Mouse (Mus musculus) left cerebral cortex, adult 18-20 months (tissue): ENCODE measurements around the gene Zfx. TPM values are rescaled to one million over a fixed set of nuclear protein-coding genes. Genes with fewer than 3 reads are reported as not detected.

ENCODE experiments used
- DNase-seq, 2 experiments: peaks; one replicate each; pipeline ENCODE4 v3.0.0; 2021 to 2022; ENCODE audit warnings: low spot score in 2 of 2, mixed read lengths in 1 of 2
- long read RNA-seq, 2 experiments: library from polyadenylated mRNA; stranded (forward); transcript quantifications; one replicate each; pipeline ENCODE4 v2.0.0; 2021
- total RNA-seq, 2 experiments: library from RNA; stranded (reverse); gene quantifications; 2 replicates each; pipeline ENCODE4 v1.2.3; 2021

Gene Zfx
- total RNA-seq: 10 to 100 TPM; 40.3 to 43.1 TPM
- long read RNA-seq, experiment 1, full-length matches to known transcripts: 2 of 3 reads
- long read RNA-seq, experiment 1, partial matches to known transcripts: 1 of 3 reads
- long read RNA-seq, experiment 1, other reads (novel, unspliced or antisense): 0 of 3 reads
- long read RNA-seq, experiment 2, full-length matches to known transcripts: 1 of 3 reads
- long read RNA-seq, experiment 2, partial matches to known transcripts: 1 of 3 reads
- long read RNA-seq, experiment 2, other reads (novel, unspliced or antisense): 1 of 3 reads

DNA sequence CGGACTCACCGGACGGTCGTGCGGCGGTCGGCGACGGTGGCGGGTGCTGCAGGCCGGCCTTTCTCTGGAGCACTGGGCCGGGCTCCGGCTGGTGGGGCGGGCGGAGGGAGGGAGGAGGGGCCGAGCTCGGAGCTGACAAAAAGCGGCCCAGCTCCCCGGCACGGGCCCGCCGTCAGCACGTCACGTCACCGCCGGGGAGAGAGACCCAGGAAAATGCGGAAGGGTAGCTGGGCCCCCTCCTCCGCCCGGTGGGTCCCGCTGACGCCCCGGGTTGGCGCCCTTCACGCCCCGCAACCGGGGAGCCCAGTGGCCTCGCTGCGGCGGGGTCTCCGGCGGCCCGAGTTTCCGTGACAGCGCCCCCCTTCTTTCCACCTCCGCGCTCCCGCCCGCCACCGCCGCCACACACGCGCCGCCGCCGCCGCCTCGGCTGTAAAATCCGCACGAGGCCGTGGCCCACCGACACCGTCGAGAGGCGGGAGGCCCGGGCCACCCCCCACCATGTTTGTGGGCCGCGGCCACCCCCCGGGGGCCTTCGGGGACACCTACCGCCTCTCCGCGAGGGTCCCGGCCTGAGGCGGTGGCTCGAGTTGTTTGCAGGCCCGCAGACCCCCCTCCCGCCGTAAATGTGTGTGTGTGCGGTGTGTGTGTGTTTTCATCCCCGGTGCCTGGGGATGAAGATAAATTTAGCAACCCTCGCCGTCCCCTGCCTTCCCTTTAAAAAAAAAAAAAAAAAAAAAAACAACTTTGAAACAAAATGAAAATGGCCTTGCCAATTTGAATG lies at the start of gene Zfx:
Zfx (minus strand) TSS at position 644 of the 781 bp plus-strand sequence.
- DNase-seq: peak; percentile 35 to 47

DNA sequence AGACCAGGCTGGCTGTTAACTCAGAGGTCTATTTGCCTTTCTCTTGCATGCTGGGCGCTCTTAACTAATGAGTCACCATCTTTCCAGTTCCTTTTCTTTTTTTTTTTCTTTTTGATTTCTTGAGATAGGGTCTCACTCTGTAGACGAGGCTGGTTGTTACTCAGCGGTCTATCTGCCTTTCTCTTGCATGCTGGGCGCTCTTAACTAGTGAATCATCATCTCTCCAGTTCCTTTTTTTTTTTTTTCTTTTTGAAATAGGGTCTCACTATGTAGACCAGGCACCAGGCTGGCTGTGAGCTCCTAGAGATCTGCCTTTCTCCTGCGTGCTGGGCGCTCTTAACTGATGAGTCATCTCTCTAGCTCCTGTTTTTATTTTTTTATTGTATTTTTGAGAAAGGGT lies 45.8 kb upstream of the Zfx start:
- no peak for DNase-seq

DNA sequence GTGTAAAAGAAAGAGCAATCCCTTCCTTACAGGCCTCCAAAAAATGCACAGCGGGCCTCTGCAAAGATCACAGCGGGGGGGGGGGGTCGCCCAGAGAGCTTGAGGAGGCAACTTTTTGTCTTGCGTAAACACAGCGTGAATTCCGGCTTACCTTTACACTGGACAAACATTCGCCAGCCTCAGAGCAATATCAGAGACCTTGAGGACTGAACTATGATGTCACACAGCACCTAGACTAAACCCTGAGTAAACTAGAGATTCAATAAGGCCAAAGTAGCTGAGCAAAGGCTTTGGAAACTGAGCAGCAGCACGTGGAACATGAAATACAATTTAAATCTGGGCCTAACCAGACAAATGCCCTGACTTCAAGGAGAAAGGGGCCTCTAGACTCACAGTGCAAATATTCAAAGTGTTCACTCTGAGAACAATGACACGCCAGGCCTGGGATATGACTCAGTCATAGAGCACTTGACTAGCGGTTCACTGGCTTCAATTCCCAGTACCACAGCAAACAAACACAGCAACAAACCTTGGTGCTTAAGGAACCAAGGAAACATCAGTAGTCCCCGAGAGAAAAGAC lies 28.8 kb upstream of the Zfx start:
- no peak for DNase-seq

DNA sequence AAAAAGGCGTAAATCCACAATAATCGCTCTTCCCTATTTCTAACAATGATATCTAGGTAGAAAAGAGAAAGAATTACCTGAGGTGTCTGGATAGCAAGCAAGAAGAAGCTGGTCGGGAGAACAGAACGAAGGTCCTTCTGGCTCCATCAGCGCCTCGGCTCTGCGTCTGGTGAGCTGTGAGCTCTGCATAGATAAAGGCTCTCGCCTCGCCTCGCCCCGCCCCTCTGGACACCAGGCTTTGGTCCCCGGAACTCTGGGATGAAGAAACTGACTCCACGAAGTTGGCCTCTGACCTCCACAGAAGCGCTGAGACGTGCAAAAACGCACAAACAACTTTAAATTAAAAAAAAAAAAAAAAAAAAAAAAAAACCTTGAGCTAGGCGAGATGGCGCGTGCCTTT lies 27.0 kb upstream of the Zfx start:
- no peak for DNase-seq

DNA sequence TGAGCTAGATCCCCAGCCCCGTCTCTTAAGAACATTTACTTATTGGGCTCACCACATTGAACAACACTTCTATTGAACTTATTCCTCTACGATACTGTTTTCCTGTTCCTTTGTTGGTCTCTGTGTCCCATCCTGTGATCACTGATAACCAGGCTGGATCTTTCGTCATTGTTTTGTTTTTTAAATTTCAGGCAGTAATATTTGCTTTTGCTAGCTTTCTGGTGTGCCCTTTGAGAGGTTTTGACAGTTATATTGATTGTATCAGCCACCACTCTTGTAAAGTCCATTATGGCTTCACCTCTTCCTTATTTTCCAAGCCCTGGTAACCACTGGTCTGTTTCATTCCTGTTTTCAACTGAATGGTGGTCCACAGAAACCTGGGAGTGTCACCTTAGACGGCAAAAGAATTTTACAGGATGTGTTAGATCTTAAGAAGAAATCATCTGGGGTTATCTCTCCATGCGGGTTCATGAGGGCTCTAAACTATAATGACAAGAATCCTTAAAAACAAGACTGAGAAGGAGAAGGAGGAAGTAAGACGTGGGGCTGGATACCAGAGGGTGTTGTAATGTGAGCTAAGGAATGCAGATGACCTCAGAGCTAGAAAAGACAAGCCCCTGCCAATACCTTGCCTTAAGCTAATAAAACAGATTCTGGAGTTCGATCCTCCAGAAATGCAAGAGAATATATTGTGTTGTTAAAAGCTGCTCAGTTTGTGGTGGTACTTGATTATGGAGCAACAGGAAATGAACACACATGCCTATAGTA lies 18.7 kb upstream of the Zfx start:
- DNase-seq: no peak

DNA sequence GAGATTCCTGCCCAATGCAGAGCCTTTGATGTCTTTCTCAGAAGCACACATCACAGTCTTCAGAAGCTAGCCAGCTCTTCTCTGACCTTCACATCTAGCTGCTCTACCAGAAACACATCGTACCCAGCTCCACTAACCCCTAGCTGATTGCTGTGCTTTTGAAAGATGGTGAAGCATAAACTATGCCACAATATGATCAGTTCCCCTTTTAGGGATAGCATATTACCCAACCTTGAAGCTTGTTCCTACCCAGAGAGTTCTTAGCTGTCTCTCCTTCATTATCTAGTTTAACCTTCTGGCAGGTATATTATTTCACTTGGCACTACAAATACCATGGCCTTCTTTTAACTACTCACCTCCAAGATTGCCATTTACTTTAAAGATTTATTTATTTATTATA lies 16.6 kb upstream of the Zfx start:
- no peak for DNase-seq

DNA sequence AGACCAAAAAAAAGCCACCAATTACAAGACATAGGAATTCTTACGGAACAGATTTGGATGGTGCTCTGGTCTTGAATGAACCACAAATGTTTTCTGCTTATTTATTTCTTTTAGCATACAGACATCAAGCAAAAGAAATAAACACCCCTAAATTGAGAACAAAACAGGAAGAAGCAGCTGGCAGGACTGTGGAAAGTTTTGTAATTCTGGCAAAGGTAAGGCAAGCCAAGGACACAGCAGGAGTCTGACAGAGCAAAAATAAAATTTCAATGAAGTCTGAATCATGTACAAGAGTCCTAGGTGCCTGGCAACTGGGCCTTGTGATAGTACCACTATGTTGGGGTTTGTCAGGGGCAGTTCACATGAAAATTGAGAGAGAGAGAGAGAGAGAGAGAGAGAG lies 14.8 kb upstream of the Zfx start:
- no peak for DNase-seq

DNA sequence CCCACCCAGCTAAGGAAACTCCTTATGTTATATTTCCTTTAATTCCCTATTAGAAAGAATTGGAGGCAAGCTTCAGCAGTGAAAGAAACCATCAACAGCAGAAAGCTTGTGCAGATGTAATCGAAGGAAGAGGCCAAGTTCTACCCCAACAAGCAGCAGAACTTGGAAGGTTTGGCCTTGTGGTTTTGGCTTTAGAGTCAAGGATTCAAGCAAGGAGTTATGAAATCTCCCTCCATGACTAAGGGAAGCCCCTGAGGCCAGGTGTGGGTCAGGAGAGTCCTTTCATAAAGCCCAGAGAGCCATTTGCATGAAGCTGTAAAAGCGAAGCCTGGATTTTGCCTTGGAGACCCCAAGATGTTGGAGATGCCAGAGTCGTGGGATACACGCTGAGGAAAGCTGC lies 11.6 kb upstream of the Zfx start:
- no peak for DNase-seq

DNA sequence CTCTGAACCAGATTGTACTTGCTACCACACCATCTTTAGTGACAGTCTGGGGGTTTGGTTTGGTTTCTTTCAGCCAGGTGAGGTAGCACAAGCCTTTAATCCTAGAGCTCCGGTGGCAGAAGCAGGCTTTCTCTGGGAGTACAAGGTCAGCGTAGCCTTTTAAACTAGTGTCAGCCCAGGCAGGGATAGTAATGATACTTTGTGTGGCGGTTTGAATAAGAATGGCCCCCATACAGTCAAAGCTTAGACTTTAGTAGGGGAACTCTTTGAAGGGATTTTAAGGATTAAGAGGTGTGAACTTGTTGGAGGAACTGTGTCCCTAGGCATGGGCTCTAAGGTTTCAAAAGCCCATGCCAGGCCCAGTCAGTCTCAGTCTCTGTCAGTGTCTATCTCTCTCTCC lies 10.0 kb upstream of the Zfx start:
- no peak for DNase-seq

DNA sequence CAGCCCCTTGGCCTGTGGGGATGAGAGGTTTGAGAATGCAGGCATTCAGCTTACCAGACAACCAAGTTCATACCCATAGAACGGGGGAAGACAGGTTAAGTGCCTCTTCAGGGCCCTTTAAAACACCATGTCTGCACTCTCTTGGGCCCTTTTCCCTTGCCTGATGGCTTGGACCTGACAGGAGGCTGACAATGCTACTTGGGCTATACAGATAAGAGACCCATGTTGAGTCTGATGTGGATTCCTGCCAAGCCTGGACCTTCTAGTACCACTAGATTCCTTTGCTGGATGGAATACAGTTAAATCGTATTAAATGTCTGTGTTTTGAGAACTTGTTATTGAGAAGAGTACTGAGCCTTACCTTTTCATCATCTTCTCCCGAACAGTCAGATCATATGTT lies 8.7 kb upstream of the Zfx start:
- DNase-seq: no peak

DNA sequence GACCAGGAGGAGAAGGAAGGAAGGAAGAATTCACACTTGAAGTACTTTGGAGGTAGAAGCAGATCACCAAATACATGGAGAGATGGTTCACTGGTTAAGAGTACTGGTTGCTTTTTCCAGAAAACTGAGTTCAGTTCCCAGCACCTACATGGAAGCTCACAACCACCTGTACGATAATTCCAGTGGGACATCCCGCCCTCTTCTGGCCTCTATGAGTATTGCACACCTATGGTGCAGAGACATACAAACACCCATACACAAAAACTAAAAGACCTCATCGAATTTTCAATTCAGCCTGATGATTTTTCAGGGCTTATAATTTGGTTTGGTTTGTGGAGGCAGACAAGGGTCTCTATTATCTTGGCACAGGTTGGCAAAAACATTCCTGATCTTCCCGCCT lies 6.2 kb upstream of the Zfx start:
- DNase-seq: no peak

DNA sequence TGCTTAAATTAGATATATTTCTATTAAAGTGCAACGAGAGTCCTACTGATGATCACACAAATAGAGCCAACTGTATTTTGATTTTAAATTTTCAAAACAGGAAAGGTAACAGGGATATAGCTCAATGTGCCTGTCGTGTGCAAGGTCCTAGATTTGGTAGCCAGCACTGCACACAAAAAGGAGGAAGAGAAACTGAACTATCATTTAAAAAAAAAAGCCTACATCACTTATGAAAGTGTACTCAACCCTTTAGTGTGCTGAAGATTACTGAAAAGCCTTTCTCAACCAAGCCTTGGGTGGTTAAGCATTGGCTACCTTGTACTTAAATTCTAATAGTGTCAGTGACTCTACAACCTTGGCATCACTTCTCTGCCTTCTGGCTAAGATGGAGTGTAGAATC lies 2.4 kb upstream of the Zfx start:
- no peak for DNase-seq

DNA sequence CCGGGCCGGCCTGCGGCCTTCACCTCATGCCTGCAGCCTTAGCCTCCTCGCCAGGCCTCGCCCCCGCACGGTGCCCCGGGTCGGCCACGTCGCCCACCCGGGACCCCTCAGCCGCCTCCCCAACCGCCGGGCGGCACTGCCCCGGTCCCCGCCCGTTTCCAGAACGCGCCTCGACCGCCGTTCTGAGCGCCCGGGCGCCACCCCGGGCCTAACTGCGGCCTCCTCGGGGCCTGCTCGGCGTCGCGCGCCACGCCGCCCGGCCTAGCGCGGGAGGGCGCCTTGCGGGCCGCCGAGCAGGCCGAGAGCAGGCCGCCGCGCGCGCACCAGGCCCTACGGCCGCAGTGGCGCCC lies 818 bp downstream of the Zfx start:
- no peak for DNase-seq

DNA sequence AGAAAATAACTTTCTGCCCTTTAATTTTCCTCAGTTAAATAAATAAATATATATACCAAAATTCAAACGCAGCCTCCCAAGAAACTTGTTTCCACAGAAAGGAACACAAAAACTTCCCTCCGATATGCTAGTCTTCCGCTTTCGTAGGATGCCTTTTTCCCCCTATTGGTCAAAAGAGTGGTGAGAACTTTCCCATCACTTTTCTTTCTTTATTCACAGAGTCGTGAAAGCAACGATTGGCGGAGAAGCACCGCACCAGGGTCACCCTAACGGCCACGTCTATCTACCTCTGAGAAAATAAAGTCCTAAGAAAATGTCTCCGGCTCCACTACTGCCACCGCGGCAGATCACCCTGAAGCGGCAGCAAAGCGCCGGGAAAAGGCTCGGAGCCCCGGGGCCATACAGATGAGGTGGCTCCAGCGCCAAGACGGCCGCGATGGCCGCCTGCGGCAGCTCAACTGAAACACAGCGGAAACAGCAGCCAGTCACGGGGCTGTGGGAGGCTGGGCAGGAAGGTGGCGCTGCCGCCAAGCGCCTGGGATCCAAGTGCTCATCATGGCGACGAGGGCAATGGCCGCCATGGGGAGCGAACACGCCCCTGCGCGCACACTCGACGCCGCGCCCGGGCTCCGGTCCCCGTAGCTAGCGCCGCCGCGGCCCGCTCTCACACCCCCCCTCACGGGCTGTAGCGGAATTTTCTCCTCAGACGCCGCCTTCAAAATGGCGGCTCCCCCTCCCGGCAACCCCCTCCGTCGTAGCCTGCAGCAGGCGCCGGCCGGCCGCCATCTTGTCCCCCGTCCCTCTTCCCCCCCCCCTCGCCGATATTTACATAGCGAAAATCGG lies 1.4 kb downstream of the Zfx start:
- DNase-seq: peak; percentile 67 to 83

DNA sequence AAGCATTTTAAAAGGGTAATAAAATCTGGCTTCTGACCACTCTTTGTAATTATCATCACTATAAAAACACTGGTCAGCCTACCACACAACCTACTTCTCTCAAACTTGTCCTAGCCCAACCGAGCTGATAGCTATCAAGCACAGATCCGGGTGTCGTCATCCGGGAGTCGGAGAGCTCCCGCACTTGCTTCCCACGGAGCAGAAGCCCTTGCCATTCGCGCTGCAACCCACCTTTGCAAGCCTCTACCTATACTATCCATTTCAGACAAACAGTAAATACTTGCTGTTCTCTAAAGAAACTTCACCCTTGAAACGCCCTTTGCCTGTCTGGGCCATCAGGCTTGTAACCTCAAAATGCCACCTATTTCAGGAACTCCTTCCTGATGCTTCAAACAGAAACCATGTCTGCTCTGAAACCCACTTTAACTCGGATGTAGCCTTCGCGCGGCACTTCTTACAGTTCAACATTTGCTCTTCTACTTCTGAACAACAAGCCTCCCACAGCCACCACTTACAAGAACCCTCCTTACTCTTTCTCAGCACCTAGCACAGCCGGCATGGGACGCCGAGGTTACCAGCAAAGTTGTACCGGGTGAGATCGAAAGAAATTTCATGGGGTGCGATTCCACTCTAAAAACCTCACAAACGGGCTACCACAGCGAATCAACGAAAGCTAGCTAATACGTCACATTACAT lies 2.2 kb downstream of the Zfx start:
- peak in 1 of 2 experiments; percentile 2 for DNase-seq

DNA sequence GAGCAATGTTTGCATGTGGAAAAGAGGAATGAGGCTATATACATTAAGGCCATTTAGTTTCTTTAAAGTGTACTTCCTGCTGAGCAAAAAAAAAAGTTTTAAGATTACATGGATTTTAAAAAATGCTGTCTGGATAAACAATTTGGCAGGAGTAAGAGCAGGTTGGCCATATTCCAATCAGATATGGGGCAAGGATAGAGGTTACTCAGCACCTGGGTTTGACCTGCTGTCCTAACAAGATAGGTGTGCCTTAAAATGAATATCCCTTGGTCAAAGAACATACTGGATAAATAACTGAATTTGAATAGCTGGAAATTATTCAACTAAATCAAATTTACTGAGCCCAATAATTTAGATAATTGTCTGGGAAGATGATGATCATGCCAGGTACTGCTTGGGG lies 5.2 kb downstream of the Zfx start:
- DNase-seq: no peak

DNA sequence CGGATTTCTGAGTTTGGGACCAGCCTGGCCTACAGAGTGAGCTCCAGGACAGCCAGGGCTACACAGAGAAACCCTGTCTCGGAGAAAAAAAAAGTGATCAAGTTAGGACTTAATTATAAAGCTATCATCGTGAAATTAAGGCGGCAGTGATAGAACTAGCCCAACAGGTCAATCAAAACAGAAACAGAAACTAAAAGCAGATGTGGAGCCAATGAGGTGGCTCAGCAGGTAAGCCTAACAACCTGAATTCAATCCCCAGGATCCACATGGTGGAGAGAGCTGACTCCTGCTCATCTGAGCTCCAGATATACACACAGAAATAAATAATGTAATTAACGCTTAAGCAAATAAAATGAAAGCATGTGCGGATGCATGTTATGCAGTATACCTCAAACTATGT lies 7.6 kb downstream of the Zfx start:
- no peak for DNase-seq

DNA sequence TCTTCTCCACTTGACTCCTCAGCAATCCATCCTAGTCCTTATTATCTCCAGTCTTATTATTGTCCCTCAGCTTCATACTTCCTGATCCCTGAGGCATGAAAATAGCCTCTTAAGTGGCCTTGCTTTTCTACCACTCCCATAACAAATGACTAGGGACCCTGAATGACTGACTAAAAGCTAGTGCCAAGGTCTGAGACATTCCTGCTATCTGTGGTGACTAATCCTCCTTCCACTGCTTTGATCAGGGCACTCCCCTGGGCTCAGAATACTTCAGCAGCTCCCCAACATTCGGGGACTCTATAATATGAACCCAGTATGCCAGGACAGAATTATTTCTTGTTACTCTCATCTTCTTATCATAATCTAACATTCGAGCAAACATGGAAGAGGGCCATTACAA lies 17.5 kb downstream of the Zfx start:
- DNase-seq: no peak

DNA sequence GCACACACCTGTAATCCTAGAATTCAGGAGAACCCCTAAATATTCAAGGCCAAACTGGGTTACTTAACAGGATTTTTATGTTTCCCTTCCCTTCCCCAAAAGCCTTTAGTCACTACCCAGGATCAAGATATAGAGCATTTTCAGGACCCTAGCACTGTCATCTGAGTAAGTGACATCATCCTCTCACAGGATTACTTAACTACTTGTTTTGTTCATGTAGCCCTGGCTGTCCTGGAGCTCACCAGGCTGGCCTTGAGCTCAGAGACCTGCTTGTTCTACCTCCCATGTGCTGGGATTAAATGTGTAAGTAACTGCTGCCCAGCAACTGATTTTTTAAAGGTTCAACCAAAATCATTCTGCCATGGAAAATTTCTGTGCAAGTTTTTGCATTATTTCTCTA lies 20.6 kb downstream of the Zfx start:
- DNase-seq: no peak

DNA sequence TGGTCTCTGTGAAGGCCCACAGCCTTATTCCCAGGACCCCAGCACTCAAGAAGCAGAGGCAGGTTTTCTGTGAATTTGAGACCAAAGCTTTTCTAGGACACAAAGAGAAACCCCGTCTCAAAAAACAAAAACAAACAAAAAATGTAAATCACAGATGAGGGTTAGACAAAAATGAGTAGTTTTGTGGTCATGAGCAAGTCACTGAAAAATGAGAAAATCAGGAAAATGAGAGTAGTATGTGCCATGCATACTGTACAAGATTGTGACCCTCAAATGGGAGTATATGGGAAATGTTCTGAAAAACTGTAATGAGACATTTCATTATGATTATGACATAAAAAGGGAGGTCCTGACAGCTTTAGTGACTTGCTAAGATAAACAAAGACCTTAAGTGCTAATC lies 22.9 kb downstream of the Zfx start:
- no peak for DNase-seq
